Mouse (Mus musculus): ENCODE results near the gene 4931406C07Rik. TPM values are rescaled to one million over a fixed set of nuclear protein-coding genes. Genes with fewer than 3 reads are reported as not detected.
"Not testable (repeated sequence)": the region's sequence is repeated elsewhere in the genome, so short reads cannot be mapped to it uniquely, and the experiment has no call there.

Gene 4931406C07Rik
- 10.8 and 10.9 TPM in 2 replicates for polyA plus RNA-seq (2016; fragmentation: Nextera tagmentation; extraction: Ambion mirVana)

DNA sequence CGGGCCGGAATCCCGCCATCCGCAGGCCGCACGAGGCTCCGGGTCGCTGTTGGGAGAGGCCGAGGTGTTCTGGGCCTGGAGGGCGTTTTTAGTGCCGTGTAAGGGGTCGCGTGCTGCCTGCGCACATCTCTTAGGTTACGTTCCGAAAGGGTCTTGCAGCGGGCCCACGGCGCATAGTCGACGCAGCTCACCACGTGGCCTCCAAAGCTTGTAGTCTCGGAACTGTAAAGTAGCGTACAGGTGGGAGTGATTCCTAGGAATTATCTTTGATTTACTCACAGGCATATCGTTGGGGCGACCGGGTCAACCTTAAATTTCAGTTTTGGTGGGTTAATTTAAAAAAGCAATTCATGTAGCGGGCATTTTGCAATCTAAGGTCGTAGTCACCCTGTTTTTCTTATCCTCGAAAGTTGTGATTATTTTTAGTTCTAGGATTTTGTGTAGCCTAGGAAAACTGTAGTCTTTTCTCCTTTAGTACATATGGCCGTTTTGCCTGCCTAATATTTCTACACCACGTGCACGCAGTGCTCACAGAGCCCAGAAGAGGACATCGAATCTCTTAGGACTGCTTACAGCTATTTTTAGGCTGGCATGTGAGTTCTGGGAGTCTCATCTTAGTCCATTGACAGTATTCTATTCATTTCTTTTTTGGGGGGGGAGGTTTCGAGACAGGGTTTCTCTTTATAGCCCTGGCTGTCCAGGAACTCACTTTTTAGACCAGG is at the start of gene 4931406C07Rik:
4931406C07Rik (minus strand) TSS at position 51 of the 722 bp plus-strand sequence.
- H3K4me1 ChIP-seq: peaks cover 20% of the 10 kb centered on the region
- peak within 1 kb of the TSS; percentile 95 for H3K9ac ChIP-seq
- H3K27ac ChIP-seq: peak within 1 kb of the TSS; percentile 93
- peak; percentile 80 for ATAC-seq (ENCODE audit: insufficient number of reproducible peaks, insufficient read depth, low FRiP score, low TSS enrichment)
- no peaks in the 10 kb centered on the region for H3K9me3 ChIP-seq
- H3K36me3 ChIP-seq: peaks cover 29% of the 10 kb centered on the region
- under 1% methylated on average over 35 of the region's 35 CpGs for WGBS
- H3K27me3 ChIP-seq: no peaks in the 10 kb centered on the region
- peak within 1 kb of the TSS; percentile 79 for H3K4me2 ChIP-seq (replicated peaks)
- peak within 1 kb of the TSS; percentile 80 for H3K4me3 ChIP-seq

DNA sequence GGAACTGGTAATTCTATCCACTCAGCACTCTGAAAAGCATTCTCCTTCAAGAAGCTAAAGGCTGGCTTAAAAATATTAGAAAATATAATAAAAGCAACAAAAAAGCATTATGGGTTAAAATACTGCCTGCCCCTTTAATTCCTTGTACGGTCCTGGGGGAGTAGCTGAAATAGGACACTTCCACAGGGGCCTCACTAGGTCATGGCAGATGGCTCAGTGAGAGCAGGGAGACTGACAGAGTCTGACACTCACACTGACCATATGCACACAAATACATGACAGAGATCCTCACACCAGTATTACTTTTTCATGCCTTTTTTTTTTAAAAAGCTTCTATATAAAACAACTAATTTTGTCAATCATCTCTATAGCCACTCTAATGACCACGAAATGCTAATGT is 43.7 kb upstream of the 4931406C07Rik start:
- 63% methylated on average over 2 of the region's 2 CpGs for WGBS
- Histone ChIP-seq H3K9ac (no peak overlapping the region), H3K36me3 (peaks cover 35% of the 10 kb centered on the region), H3K4me2 (replicated peaks) (no peak overlapping the region), H3K27me3 (no peaks in the 10 kb centered on the region), H3K4me1 (no peaks in the 10 kb centered on the region), H3K4me3 (no peak overlapping the region), H3K27ac (no peak overlapping the region), H3K9me3 (no peaks in the 10 kb centered on the region)
- no peak for ATAC-seq (ENCODE audit: insufficient number of reproducible peaks, insufficient read depth, low FRiP score, low TSS enrichment)

DNA sequence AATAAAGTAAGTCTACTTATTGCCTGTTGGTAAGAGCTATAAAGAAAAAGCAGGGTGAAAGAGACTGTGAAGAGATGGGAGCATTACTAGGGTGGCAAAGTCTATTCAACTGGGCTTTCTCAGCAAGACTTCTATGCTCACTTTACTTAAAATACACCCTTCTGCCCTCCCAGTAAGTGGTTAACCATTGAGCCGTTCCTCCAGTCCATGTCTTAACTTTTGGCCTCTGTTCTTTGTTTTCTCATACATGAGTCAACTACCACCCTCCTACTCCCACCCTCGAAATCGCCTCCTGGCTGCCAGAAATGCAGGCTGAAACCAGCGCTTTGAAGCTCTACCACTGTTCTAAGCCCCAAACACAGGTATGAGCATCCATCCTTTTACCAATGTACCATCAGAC is 31.5 kb upstream of the 4931406C07Rik start:
- 95% methylated on average over 4 of the region's 4 CpGs for WGBS
- H3K9me3 ChIP-seq: no peaks in the 10 kb centered on the region
- H3K4me1 ChIP-seq: no peaks in the 10 kb centered on the region
- no peak overlapping the region for H3K9ac ChIP-seq
- H3K4me2 ChIP-seq (replicated peaks): no peak overlapping the region
- H3K27me3 ChIP-seq: no peaks in the 10 kb centered on the region
- H3K4me3 ChIP-seq: no peak overlapping the region
- no peak overlapping the region for H3K27ac ChIP-seq
- ATAC-seq (ENCODE audit: insufficient number of reproducible peaks, insufficient read depth, low FRiP score, low TSS enrichment): no peak
- H3K36me3 ChIP-seq: peaks cover 69% of the 10 kb centered on the region

DNA sequence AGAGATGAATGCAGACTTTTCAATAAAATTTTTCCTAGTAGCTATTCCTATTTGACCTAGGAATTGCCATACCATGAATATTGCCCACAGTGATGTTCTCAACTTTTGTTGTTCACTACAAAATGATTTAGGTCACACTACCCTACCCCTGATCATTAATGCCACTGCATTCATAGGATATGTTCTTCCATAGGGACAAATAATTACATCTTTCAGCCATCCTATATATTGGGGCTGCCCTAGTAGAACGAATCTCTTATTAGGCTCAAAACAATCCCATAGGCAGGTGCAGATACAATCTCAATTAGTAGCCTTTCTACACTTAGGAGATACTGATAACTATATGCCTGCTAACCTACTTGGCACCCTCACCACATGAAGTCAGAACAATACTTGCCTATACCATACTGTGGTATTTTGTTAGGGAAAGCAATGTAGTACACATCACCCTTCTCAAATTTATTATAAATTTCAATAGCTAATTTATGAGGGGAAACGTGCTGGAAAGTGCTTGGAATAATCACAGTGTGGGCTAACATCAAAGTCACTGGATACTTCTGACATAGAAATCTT is 12.0 kb upstream of the 4931406C07Rik start:
- no peak for ATAC-seq (ENCODE audit: insufficient number of reproducible peaks, insufficient read depth, low FRiP score, low TSS enrichment)
- no peaks in the 10 kb centered on the region for H3K9me3 ChIP-seq
- H3K36me3 ChIP-seq: peaks cover 58% of the 10 kb centered on the region
- 83% methylated on average over 2 of the region's 2 CpGs for WGBS
- no peak overlapping the region for H3K4me3 ChIP-seq
- H3K4me2 ChIP-seq (replicated peaks): no peak overlapping the region
- no peak overlapping the region for H3K9ac ChIP-seq
- no peaks in the 10 kb centered on the region for H3K4me1 ChIP-seq
- H3K27me3 ChIP-seq: no peaks in the 10 kb centered on the region
- H3K27ac ChIP-seq: no peak overlapping the region

DNA sequence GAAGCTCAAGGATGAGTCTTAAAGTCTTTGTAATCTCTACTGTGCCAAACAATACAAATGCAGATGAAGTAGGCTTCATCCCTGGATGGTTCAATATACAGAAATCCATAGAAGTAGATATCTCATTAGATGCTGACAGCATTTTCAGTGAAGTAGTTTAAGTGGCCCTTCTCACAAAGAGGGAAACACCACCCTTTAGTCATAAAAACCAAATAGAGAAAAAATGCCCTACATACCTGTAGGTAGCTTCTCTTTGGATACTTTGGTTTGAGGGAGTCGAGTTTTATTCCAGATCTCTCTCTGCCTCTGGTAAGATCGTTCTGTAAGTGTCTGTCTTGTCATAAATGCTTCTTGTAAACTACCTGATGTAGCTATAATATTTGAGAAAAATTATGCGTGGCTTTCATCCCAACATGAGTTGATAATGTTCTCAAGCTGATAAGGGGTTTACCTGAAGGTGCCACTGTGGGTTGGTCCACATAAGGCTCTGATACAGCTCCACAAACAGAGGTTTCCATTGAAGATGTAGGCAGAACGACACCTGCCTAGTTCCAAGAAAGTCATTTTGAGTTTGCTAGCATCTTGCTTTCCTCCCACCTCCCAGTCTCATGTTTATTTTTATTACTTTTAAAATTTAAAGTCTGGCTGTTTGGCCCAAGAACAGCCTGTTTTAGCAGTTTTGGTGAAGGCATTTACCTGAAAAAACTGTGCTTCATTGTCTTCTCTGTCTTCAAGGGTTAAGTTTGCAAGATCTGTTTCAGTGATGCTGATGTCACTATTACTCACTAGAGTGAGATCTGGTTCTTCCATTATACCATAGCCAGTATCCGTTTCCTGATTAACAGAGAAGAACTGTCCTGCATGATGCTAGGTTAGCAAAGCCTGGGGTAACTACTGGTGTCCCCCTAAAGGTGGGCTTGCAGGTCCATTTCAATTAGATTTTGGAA is 11.2 kb upstream of the 4931406C07Rik start:
- Histone ChIP-seq H3K27ac (no peak overlapping the region), H3K4me1 (no peaks in the 10 kb centered on the region), H3K9ac (no peak overlapping the region), H3K9me3 (no peaks in the 10 kb centered on the region), H3K4me2 (replicated peaks) (no peak overlapping the region), H3K4me3 (no peak overlapping the region), H3K27me3 (no peaks in the 10 kb centered on the region), H3K36me3 (peaks cover 57% of the 10 kb centered on the region)
- no peak for ATAC-seq (ENCODE audit: insufficient number of reproducible peaks, insufficient read depth, low FRiP score, low TSS enrichment)
- 54% methylated on average over 5 of the region's 5 CpGs for WGBS

DNA sequence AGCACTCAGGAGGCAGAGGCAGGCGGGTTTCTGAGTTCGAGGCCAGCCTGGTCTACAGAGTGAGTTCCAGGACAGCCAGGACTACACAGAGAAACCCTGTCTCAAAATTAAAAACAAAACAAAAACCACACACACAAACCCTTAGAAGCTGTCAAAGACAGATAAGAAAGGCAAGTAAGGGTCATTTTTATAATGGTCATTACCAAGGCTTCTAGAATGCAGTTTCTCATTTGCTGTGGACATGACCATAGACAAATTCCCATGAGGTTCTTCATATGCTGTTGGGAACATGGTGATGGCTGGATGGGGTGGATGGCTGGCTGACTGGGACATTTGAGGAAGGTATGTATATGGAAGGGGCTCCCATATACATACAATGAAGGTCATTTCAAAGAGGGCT is 10.0 kb upstream of the 4931406C07Rik start:
- ATAC-seq (ENCODE audit: insufficient number of reproducible peaks, insufficient read depth, low FRiP score, low TSS enrichment); H3K27me3 ChIP-seq: not testable (repeated sequence)
- H3K36me3 ChIP-seq: peaks cover 58% of the 10 kb centered on the region

DNA sequence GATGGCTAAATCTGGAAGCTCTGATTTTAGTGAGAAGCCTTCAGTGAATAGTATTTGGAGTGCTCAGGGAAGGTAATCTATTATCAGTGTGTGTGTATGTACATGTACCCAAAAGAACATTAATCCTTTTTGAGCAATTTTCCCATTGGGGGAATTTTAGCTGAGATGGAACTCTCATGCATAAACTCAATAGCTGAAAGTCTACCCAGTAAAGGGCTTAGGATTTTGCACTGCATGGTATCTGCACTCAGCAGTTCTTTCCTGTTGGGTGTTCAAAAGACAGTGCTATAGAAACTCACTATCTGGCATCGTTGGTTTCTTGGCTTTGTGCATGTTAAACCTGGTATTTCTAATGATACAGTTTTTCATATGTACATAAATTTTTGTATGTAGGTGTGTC is 8.4 kb upstream of the 4931406C07Rik start:
- H3K36me3 ChIP-seq: peaks cover 72% of the 10 kb centered on the region

More for the DNA sequence above, 10.0 kb upstream of the 4931406C07Rik start:
- H3K4me1 ChIP-seq; H3K9ac ChIP-seq; H3K4me3 ChIP-seq; H3K4me2 ChIP-seq (replicated peaks); H3K9me3 ChIP-seq; H3K27ac ChIP-seq: not testable (repeated sequence)
- WGBS: 100% methylated on average over 2 of the region's 2 CpGs

DNA sequence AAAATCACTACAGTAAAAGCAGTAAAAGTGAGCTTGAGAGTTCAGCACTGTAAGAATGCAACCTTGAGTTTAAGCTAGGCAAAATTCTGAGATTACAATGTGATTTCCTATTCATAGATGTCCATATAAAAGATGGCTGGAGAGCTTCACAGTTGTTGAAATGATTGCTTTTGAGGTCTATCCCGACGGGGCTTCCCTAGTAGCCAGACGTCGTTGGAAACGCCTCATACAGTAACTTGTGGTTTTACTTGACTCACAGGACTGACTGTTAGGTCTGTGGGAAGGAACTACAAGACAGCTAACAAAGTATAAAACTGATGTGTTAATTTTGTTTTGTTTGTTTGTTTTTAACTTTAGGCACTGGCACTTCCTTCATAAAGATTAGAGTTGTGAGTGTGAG is 7.4 kb upstream of the 4931406C07Rik start:
- Histone ChIP-seq H3K9me3 (no peaks in the 10 kb centered on the region), H3K4me1 (peaks cover 7% of the 10 kb centered on the region), H3K36me3 (peaks cover 81% of the 10 kb centered on the region), H3K4me2 (replicated peaks) (no peak overlapping the region), H3K27ac (no peak overlapping the region), H3K4me3 (no peak overlapping the region), H3K9ac (no peak overlapping the region), H3K27me3 (no peaks in the 10 kb centered on the region)
- WGBS: 90% methylated on average over 5 of the region's 5 CpGs
- no peak for ATAC-seq (ENCODE audit: insufficient number of reproducible peaks, insufficient read depth, low FRiP score, low TSS enrichment)

More for the DNA sequence above, 8.4 kb upstream of the 4931406C07Rik start:
- WGBS: 98% methylated on average over 1 of the region's 1 CpGs
- no peaks in the 10 kb centered on the region for H3K9me3 ChIP-seq
- H3K4me2 ChIP-seq (replicated peaks): no peak overlapping the region
- no peak for ATAC-seq (ENCODE audit: insufficient number of reproducible peaks, insufficient read depth, low FRiP score, low TSS enrichment)
- H3K4me1 ChIP-seq: no peaks in the 10 kb centered on the region
- no peak overlapping the region for H3K9ac ChIP-seq
- H3K27me3 ChIP-seq: no peaks in the 10 kb centered on the region
- H3K4me3 ChIP-seq: no peak overlapping the region
- H3K27ac ChIP-seq: no peak overlapping the region

DNA sequence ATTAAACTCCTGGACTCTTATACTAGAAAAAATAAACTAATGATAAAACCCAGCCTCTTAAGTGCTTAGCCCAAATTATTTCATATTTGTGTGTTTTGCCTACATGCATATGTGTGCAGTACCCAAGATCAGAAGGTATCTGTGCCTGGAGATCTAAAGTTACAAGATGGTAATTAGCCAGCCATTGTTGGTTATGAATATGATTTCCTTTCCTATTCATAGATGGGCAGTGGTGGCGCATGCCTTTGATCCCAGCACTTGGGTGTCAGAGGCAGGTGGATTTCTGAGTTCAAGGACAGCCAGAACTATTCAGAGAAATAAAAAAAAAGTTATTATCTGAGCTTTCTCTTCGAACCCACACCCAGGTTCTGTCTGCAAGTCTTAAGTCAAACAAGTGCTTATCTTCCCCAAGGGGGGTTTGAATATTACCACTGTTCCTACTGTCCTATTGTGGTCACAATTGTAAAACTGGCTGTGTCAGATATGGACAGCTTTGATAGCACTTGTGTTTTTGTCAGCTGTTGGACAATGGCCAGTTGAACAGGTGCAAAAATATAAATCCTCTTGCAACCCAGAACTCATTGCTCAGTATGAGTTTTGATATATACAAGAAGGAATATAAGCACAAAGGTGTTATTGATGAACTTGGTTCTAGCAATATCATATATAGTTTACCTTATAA is 5.9 kb upstream of the 4931406C07Rik start:
- ATAC-seq (ENCODE audit: insufficient number of reproducible peaks, insufficient read depth, low FRiP score, low TSS enrichment): no peak
- no peaks in the 10 kb centered on the region for H3K27me3 ChIP-seq
- H3K4me2 ChIP-seq (replicated peaks): no peak overlapping the region
- H3K4me1 ChIP-seq: peaks cover 18% of the 10 kb centered on the region
- H3K4me3 ChIP-seq: no peak overlapping the region
- H3K36me3 ChIP-seq: peaks cover 76% of the 10 kb centered on the region
- 85% methylated on average over 2 of the region's 2 CpGs for WGBS
- no peaks in the 10 kb centered on the region for H3K9me3 ChIP-seq
- H3K9ac ChIP-seq: no peak overlapping the region
- H3K27ac ChIP-seq: no peak overlapping the region

DNA sequence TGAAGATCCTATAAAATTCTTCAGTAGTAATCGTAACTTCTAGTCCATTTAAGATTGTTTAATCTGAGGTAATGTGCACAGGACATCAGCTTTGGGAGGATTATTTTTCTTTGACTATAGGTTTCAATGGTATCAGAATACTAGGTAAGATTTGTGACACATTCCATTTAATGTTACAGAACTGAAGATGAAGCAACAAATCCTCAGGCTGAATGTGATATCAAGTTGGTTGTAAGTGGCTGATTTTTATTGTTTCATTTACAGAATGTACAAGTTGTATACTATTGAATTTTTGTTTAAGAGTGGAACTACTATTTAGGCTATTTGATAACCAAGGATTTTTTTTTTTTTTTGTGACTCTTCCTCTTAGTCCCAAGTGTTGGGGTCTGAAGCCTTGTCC is 3.9 kb upstream of the 4931406C07Rik start:
- Histone ChIP-seq H3K4me2 (replicated peaks) (no peak overlapping the region), H3K9ac (no peak overlapping the region), H3K36me3 (peaks cover 62% of the 10 kb centered on the region), H3K4me3 (no peak overlapping the region), H3K4me1 (peaks cover 20% of the 10 kb centered on the region), H3K9me3 (no peaks in the 10 kb centered on the region), H3K27me3 (no peaks in the 10 kb centered on the region), H3K27ac (no peak overlapping the region)
- WGBS: 96% methylated on average over 1 of the region's 1 CpGs
- no peak for ATAC-seq (ENCODE audit: insufficient number of reproducible peaks, insufficient read depth, low FRiP score, low TSS enrichment)

DNA sequence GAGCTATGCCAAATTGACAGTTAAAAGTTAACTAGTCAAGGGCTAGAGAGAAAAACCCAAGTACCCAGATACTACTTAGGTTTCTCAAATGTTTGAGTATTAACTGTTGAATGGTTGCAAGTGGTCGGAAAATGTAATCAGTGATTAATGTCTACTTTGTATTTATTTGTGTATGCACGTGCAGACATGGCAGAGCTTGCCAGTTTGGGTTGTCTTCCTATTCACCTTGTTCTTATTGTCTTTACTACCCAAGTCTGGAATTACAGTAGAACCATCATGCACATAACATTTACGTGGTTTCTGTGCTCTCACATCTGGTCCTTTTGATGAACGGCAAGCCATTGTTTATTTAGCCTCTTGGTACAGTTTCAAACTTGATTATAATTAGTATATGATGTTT is 3.2 kb upstream of the 4931406C07Rik start:
- 69% methylated on average over 4 of the region's 4 CpGs for WGBS
- Histone ChIP-seq H3K27ac (no peak overlapping the region), H3K27me3 (no peaks in the 10 kb centered on the region), H3K4me2 (replicated peaks) (peak overlapping the region; percentile 14; the same call in 1 of the 2 replicates), H3K4me1 (peaks cover 20% of the 10 kb centered on the region), H3K9me3 (no peaks in the 10 kb centered on the region), H3K9ac (no peak overlapping the region), H3K36me3 (peaks cover 54% of the 10 kb centered on the region), H3K4me3 (no peak overlapping the region)
- ATAC-seq (ENCODE audit: insufficient number of reproducible peaks, insufficient read depth, low FRiP score, low TSS enrichment): no peak

All from embryonic facial prominence, embryonic 12.5 days (tissue).